Mouse (Mus musculus) liver, embryonic 14.5 days (tissue): ENCODE results near the gene Hspa12b.

Source experiments
- CTCF ChIP-seq: IDR thresholded peaks from 2 replicates; pipeline ENCODE4 v1.5.1; 2016; ENCODE audit warnings: antibody characterized with exemption, low read depth, control low read depth
- EP300 ChIP-seq: IDR thresholded peaks from 2 replicates; pipeline ENCODE4 v1.6.1; 2016; ENCODE audit warnings: antibody characterized with exemption, low read depth

GRCm38 (mm10) chr2:131154036-131154435 lies 27.0 kb downstream of the Hspa12b start:
- TF ChIP-seq CTCF (no peak), EP300 (no peak)
